Mouse (Mus musculus): ENCODE results near the gene Spock2. TPM values are rescaled to one million over a fixed set of nuclear protein-coding genes. Genes with fewer than 3 reads are reported as not detected.
A peak's percentile ranks its signal among the peaks of the same experiment; 100 is the strongest.

Gene Spock2
- polyA plus RNA-seq, 1 experiment = 63.9 TPM

DNA sequence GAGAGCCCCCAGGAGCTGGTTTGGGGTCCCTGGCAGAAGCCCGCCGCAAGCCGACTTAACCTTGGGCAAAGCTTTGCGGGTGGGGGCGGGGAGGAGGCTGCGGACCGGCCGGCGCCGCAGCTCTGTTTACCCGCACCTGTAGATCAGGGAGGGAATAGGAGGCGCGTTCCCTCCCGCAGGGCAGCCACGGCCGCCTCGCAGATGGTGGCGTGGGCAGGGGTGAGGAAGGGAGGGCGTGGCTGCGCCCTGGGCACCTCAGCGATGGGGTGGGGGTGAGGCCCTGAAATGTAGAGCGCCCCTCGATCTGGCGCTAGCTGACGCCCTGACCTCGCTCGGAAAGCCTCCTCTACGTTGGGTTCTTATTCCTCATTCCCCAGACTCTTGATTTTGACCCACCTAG, 1.4 kb downstream of the Spock2 start:
- no peaks in the 10 kb centered on the region for H3K27me3 ChIP-seq (ENCODE audit: control insufficient read depth, insufficient read depth, low read length)
- TF ChIP-seq POLR2A (IDR thresholded peaks at IDR 0.05; ENCODE audit: control insufficient read depth, low read depth, low read length) (peak; percentile 31; the same call in 1 of the 2 replicates), CTCF (IDR thresholded peaks at IDR 0.05; ENCODE audit: control insufficient read depth, insufficient read depth, insufficient replicate concordance, low read depth, low read length) (no peak)
- H3K4me1 ChIP-seq (ENCODE audit: control insufficient read depth, insufficient read depth, low read length) = peaks cover 21% of the 10 kb centered on the region
- H3K36me3 ChIP-seq (ENCODE audit: control insufficient read depth, insufficient read depth, low read length) = no peaks in the 10 kb centered on the region
- H3K4me3 ChIP-seq (ENCODE audit: control insufficient read depth, low read depth, low read length) = peak overlapping the region; percentile 83
- peak overlapping the region; percentile 80 for H3K27ac ChIP-seq (ENCODE audit: control insufficient read depth, insufficient read depth, low read depth, low read length)

DNA sequence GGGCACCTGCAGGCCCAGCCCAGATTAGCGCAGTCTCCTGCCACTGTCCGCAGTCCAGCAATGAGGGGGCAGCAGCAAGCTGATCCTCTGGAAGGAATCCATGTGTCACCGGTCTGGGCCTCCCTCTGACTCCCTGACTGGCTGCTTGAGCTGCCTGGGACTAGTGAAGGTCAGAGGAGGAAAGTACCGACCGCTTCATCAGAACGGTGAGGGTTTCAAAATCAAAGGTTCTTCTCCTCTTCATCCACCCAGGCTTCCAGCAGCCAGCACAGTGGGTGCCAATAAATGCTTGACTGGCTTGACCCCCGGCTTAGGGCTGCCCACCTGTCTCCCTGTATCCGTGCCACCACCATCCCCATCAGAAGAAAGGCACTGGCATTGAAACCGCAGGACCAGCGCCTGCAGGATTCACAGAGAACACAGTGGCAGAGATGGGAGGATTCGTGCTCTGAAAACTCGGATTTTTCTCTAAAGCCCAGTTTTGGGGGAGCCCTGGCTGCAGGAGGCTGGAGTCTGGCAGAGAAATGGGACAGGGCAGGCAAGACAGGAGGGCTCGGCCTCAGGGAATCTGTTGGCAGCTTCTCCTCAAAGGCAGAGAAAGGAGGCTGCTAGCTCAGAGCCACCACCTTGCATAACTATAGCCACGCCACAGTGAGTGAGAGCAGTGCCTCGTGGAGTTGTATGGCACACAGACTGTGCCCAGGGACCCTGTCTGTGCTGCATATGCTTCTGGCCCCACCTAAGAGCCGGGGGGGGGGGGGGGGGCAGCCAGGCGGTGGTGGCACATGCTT, 2.5 kb downstream of the Spock2 start:
- H3K27ac ChIP-seq (ENCODE audit: control insufficient read depth, insufficient read depth, low read depth, low read length) = peak overlapping the region; percentile 58
- peaks cover 28% of the 10 kb centered on the region for H3K4me1 ChIP-seq (ENCODE audit: control insufficient read depth, insufficient read depth, low read length)
- no peak overlapping the region for H3K4me3 ChIP-seq (ENCODE audit: control insufficient read depth, low read depth, low read length)
- no peaks in the 10 kb centered on the region for H3K27me3 ChIP-seq (ENCODE audit: control insufficient read depth, insufficient read depth, low read length)
- H3K36me3 ChIP-seq (ENCODE audit: control insufficient read depth, insufficient read depth, low read length) = no peaks in the 10 kb centered on the region; the same call in 1 of the 2 replicates
- TF ChIP-seq CTCF (IDR thresholded peaks at IDR 0.05; ENCODE audit: control insufficient read depth, insufficient read depth, insufficient replicate concordance, low read depth, low read length) = no peak
- TF ChIP-seq POLR2A (IDR thresholded peaks at IDR 0.05; ENCODE audit: control insufficient read depth, low read depth, low read length) = no peak

DNA sequence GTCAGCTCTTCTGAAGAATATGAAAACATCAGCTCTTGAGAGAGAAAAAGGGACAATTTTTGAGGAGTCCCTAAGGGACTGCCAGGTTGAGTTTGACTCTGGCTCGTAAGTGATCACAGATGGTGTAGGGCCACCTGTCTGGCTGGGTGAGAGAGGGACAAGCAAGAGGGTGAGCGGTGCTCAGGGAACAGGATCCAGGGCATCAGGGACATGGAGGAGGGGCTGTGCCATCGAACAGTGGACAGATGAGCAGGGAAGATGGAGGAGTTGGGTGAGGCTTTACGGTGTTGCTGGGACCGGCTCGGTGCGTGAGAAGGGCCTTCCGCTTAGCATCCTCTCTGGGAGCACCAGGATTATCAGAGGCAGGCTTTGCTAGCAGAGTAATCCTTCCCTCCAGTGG, 3.3 kb downstream of the Spock2 start:
- Histone ChIP-seq H3K27ac (ENCODE audit: control insufficient read depth, insufficient read depth, low read depth, low read length) (peak overlapping the region; percentile 69), H3K36me3 (ENCODE audit: control insufficient read depth, insufficient read depth, low read length) (no peaks in the 10 kb centered on the region; the same call in 1 of the 2 replicates), H3K4me1 (ENCODE audit: control insufficient read depth, insufficient read depth, low read length) (peaks cover 28% of the 10 kb centered on the region), H3K4me3 (ENCODE audit: control insufficient read depth, low read depth, low read length) (no peak overlapping the region), H3K27me3 (ENCODE audit: control insufficient read depth, insufficient read depth, low read length) (no peaks in the 10 kb centered on the region)
- TF ChIP-seq CTCF (IDR thresholded peaks at IDR 0.05; ENCODE audit: control insufficient read depth, insufficient read depth, insufficient replicate concordance, low read depth, low read length) = no peak
- no peak for TF ChIP-seq POLR2A (IDR thresholded peaks at IDR 0.05; ENCODE audit: control insufficient read depth, low read depth, low read length)

DNA sequence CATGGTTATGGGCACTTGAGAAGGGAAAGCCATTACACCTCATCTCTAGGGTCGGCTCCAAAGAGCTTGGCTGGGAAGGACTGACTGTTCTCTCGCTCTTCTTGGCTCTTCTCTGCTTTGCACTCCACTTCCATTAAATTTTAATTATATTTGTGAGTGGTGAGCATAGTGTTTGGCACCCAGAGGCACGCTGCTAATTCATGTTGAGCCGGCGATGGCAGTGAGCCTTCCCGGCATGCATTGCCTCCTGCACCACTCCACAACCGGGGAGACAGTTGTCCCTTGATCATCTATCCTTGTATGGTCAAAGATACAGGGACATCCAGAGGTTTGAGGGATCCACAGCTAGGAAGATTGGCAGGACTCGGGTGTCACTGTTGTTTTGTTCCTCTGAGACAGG, 4.0 kb downstream of the Spock2 start:
- Histone ChIP-seq H3K36me3 (ENCODE audit: control insufficient read depth, insufficient read depth, low read length) (no peaks in the 10 kb centered on the region; the same call in 1 of the 2 replicates), H3K4me3 (ENCODE audit: control insufficient read depth, low read depth, low read length) (no peak overlapping the region), H3K27me3 (ENCODE audit: control insufficient read depth, insufficient read depth, low read length) (no peaks in the 10 kb centered on the region), H3K4me1 (ENCODE audit: control insufficient read depth, insufficient read depth, low read length) (peaks cover 28% of the 10 kb centered on the region), H3K27ac (ENCODE audit: control insufficient read depth, insufficient read depth, low read depth, low read length) (peak overlapping the region; percentile 18; the same call in 1 of the 2 replicates)
- TF ChIP-seq CTCF (IDR thresholded peaks at IDR 0.05; ENCODE audit: control insufficient read depth, insufficient read depth, insufficient replicate concordance, low read depth, low read length) (no peak), POLR2A (IDR thresholded peaks at IDR 0.05; ENCODE audit: control insufficient read depth, low read depth, low read length) (no peak)

DNA sequence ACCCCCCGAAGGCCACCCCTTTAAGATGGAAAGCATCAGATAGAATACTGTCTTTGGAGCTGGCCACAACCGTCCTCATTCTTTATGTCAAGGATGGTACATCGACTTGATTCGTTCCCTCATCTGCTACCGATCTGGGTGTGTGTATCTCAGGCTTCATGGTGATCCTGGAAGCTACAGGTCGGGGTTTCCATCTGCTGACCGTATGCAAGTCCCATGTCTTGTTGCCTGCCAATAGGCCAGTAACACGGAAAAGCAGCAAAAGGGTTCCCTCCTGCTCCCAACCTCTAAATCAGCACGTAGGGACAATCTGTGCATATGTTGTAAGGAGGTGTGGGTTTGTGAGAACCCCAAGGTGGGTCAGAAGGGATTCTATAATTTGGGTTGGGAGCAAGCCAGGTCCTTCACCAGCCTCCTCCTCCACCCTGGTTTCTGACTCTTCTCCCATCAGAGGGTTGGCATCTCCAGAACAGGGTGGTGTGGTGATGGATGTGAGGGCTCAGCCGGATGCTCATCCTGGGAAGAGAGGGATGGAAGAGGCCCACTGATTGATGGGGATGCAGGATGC, 5.0 kb downstream of the Spock2 start:
- Histone ChIP-seq H3K4me3 (ENCODE audit: control insufficient read depth, low read depth, low read length) (no peak overlapping the region), H3K4me1 (ENCODE audit: control insufficient read depth, insufficient read depth, low read length) (peaks cover 32% of the 10 kb centered on the region), H3K36me3 (ENCODE audit: control insufficient read depth, insufficient read depth, low read length) (no peaks in the 10 kb centered on the region; the same call in 1 of the 2 replicates), H3K27me3 (ENCODE audit: control insufficient read depth, insufficient read depth, low read length) (no peaks in the 10 kb centered on the region), H3K27ac (ENCODE audit: control insufficient read depth, insufficient read depth, low read depth, low read length) (no peak overlapping the region)
- TF ChIP-seq CTCF (IDR thresholded peaks at IDR 0.05; ENCODE audit: control insufficient read depth, insufficient read depth, insufficient replicate concordance, low read depth, low read length) = no peak
- TF ChIP-seq POLR2A (IDR thresholded peaks at IDR 0.05; ENCODE audit: control insufficient read depth, low read depth, low read length) = no peak

DNA sequence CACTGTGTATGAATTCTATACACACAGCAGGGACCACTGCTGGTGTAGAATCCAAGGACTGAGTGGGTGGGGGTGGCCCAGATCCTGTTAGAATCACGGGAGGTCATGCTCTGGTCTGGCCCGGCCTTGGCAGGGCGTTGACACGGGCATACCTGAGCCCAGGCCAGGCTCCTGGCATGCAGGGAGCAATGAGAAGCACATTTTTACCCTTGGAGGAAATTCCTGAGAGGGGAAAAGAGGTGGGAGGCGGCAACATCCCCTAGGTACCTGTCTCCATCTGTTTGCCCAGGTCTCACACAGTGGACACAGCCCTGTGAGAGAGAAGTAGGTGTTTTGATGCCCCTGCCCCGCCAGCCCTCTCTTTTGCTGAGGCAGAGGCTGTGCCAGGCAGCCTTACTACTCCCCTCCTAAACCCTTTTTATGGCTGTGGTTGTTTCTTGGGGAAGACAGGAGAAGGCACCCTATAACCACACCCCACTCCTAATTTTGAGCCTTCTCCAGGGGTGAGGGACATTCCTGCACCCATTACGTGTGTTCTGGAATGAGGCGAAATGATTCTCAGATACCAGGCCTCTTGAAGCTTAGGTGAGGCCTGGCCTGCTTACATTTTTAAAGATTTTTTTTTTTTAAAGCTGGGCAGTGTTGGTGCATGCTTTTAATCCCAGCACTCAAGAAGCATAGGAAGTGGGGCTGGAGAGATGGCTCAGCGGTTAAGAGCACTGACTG, 8.1 kb downstream of the Spock2 start:
- no peaks in the 10 kb centered on the region for H3K27me3 ChIP-seq (ENCODE audit: control insufficient read depth, insufficient read depth, low read length)
- TF ChIP-seq CTCF (IDR thresholded peaks at IDR 0.05; ENCODE audit: control insufficient read depth, insufficient read depth, insufficient replicate concordance, low read depth, low read length) (no peak), POLR2A (IDR thresholded peaks at IDR 0.05; ENCODE audit: control insufficient read depth, low read depth, low read length) (no peak)
- no peaks in the 10 kb centered on the region; the same call in 1 of the 2 replicates for H3K36me3 ChIP-seq (ENCODE audit: control insufficient read depth, insufficient read depth, low read length)
- H3K4me3 ChIP-seq (ENCODE audit: control insufficient read depth, low read depth, low read length) = no peak overlapping the region
- H3K4me1 ChIP-seq (ENCODE audit: control insufficient read depth, insufficient read depth, low read length) = peaks cover 29% of the 10 kb centered on the region
- H3K27ac ChIP-seq (ENCODE audit: control insufficient read depth, insufficient read depth, low read depth, low read length) = no peak overlapping the region
